Mouse (Mus musculus) cerebellum, adult 9-11 months (tissue): ENCODE results near the gene Hes1.

ENCODE experiments used
- DNase-seq: peaks from one replicate; pipeline ENCODE4 v3.0.0; 2022

Hes1 gene

DNA sequence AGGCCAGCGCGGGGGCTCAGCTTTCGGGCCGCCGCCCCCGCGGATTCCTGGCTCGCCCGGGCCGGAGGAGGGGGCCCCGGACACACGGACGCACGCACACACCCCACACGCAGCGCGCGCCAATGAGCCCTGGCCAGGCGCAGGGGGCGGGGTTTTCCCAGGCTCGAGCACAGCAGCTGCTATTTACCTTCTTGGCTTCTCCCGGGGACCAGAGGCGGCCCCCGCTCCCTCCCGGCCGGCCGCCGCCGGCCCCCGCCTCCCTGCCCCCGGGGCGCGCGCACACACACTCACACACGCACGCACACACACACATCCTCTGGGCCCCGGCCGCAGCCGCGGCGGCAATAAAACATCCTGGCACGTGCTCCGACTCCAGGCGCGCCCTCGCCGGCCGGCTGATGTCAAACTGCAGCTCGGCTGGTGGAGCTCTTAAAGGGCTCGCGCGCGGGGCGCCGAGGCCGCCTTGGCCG, at the start of gene Hes1:
Hes1 (plus strand) TSS at position 401 of the 470 bp plus-strand sequence.
- DNase-seq = peak; percentile 73

DNA sequence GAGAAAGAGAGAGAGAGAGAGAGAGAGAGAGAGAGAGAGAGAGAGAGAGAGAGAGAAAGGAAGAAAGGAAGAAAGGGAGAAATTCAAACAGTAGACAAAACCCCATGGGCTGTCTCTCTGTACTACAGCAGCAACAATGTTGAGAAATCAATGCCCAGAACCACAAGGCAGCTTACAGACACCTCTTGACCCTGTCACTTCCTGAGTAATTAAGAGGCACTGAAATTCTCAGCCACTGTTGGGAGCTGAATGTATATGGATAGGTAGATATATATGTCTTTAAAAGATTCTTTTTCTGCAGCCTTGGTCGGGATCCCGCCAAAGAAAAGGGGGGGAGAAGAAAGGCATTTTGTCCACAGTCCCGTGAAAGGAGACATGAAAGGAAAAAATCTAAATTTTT, 48.1 kb upstream of the Hes1 start:
- DNase-seq = no peak

DNA sequence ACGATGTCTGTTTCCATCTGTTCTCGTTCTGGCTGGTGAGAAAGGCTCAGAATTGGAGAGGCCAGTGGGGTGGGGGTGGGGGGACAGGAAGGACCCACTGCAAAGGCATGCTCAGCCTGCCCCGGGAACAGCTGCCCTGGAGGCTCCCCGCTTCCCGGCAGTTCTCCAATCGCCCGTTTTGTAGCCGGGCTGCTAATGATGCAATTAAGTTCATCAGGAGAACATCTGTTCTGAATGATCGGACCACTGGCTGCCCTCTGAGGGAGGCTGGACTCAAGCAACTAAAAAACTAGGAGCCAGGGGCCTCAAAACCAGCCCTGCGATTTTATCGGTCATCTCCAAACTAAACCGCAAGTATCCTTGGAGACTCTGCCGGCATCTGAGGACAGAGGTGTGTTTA, 44.1 kb upstream of the Hes1 start:
- no peak for DNase-seq

DNA sequence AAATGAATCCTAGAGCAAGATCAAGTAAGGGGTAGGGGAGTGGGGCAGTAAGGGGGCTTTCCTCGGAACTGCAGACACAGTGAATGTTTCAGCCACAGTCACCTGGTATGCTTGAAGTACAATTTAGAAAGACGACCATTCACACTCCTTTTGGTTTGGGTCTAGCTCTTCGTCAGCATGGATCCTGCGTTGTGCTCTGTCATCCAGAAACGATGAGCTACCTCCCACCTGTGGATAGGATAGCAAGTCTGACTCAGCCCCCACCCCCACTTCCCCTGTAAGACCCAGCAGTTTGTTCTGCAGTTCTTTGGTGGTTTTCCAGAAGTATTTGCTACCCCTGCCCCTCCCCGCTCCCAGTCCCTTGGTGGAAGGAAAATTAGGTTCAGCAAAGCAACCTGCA, 41.8 kb upstream of the Hes1 start:
- DNase-seq = no peak

DNA sequence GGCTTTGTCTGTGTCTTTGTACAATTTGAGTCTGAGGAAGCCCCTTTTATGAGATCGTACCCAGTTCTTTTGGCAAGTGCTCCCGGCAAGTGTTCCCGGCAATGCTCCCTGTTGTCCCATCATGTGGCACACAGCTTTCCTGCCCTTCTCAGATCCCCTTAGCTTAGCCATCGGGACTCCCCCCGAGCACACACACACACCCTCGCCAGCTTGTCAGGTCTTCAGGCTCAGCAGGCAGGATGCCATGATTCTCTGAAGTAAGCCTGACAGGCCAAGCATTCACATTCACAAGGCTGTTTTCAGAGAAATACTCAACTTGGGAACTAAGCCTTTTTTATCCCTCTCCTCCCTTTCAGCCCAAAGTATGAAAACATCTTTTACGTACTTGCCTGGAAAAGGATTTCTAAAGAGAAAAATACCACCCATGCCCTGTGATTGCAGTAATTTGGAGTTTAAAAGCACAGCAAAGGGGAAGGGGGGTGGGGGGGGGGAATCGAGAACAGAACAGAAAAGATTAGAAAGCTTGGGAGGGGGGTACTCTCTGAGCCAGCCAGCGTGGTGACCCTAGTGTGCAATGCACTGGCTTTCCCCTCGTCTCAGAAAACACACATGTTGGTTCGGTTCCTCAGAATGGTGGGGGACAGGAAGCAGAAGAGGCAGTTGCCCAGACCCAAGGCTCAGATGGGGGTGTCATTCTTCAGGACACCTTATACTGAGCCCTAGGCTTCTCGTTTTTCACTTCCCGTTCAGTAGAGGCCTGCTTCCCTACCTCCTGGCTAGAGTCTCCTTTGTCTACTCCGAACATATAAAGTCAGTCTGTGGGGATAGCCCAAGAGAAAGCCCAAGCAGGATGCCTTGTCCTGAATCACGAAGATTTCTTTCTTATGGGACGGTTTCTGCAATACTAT, 41.0 kb upstream of the Hes1 start:
- no peak for DNase-seq

DNA sequence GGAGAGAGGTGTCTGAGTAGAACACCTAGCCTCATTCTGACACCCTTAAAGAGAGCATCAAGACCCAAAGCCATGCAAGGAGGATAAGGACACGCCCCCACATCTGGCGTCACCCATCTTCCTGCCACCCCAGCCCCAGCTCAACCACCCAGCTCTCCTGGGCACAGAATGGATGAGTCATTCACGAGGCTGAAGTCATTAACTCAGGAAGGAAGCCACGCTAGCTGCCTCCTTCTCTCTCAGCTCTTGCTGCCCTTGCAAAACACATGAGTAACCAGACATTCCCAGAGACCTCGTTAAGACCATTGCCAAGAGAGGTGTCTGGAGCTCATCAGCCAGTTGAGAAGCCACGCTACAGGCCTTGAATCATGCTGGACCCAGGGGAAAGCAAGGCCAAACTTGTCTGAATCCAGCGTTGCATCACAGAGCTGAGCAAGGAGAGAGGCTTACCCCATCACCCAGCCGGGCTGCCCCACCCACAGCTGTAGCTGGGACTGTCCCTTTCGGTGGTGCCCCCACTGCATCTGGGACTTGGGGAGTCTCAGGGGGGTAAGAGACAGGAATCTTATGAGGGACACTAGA, 39.4 kb upstream of the Hes1 start:
- no peak for DNase-seq

DNA sequence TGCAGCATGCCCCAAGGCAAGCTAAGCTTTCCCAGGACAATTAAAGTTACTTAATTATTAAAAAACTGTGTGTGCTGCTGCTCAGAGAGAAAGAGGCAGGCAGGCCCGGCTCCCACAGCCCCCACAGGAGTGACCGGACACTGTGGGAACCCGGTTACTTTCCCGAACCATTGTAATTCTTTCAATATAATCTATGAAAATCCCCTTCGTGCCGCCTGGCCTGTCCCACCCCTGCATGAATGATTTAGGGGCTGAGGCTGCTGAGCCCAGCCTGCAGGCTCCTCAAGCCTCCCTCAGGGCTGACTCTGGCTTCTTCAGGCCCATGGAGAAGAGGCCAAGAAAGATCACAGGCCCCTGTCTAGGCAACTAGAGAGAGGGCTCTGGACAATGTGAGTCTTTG, 36.0 kb upstream of the Hes1 start:
- no peak for DNase-seq

DNA sequence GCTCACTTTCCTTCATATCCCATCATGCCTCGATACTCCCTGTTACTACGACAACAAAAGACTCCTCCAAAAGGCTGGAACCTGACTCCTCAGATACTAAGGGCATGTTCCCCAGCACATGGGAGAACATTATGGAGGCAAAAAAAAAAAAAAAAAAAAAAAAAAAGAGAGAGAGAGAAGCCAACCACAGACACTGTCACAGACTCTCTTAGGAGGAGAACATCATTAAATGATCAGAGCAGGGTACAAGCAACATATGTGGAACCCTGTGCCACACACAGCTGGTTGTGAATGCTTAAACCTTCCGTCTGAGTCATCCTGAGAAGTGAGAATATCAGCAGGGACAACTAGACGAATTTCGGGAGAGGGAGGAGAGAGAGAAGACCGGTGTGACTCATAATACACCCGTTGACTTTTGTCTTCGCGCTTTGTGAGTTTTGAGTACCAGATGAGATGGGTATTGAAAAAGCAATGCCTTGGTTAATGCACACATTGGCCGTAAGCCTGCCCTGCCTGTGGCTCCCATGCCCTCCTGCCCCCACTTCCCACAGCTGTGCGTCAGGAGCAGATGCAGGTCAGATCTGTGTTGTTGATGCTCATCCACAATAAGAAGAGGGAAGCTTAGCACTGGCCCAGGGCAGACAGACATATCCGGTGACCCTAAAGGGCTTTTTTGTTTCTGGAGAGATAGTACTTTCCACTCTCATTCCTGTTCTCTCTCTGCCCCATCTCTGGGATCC, 34.8 kb upstream of the Hes1 start:
- no peak for DNase-seq

DNA sequence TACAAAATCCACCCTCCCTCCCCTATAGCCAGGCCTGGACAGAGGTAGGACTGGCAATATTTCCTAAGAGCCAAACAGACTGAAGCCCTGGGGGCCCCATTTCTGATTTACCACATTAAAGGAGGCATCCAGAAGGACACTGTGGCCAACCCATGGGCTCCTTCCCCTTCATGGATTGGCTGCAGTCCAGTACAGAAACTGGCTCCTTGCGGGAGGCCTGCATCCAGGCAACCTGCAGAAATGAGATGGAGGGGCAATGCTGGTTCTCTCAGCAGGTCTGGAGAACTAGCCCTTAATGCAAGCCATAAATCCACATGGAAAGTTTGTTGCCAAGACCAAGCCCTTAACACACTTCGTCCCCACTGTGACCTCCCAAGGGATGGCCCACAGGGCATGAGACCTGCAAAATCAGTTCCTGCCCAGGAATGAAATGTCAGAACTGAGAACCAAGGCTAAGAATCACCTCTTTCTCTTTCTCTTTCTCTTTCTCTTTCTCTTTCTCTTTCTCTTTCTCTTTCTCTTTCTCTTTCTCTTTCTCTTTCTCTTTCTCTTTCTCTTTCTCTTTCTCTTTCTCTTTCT, 31.8 kb upstream of the Hes1 start:
- DNase-seq = no peak

DNA sequence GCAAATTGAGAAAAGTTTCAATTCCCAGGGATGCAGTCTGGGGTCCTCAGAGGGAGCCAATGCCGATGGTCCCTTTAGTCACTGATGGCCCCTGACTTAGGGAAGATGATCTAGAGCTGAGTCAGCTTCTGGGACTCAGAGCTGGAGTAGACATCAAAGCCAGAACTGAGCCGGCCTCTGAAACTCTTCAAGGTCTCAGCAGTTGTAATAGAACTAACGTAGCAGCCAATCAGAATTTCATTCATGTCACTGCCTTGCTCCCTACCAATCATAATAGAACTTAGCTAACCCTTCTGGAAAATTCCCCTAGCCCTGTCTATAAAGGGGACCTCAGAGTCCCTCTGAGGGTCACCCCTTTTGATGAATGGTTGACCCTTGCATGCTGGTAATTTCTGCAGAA, 30.8 kb upstream of the Hes1 start:
- no peak for DNase-seq

DNA sequence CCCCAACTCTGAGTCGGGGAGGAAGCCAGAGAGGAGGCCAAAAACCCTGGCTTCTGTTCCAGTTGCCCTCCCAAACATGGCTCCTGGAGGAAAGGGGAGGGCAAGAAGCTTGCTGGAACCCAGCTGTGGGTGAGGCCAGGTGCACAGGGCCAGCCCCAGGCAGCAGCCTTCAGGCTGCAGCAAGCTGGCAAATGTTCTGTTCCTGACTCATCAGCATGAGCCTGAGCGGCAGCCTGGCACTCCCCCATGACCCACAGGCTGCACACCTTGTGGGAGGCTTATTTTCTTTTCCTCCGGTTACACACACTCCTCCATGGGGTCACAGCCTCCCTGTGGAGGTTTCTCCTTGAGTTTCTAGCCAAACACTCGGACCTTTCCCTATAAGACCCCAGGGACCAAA, 30.2 kb upstream of the Hes1 start:
- DNase-seq = no peak

DNA sequence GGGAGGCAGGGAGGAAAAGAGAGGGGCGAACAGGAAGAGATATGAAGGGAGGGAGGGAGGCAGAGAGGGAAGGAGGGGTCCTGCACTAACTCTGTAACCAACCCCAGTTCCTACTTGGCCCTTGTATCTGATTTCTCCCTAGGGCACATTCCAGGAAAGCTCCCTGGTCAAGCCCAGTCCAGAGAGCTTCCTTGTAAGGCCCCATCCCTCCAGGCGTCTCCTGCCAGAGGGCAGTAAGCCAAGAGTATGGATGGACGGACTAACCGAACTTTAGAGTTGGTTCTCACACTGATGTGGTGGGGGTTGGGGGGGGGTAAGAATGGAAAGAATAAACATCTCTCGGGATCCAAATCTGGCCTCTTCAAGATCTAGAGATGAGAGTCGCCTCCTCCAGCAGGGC, 29.7 kb upstream of the Hes1 start:
- no peak for DNase-seq

DNA sequence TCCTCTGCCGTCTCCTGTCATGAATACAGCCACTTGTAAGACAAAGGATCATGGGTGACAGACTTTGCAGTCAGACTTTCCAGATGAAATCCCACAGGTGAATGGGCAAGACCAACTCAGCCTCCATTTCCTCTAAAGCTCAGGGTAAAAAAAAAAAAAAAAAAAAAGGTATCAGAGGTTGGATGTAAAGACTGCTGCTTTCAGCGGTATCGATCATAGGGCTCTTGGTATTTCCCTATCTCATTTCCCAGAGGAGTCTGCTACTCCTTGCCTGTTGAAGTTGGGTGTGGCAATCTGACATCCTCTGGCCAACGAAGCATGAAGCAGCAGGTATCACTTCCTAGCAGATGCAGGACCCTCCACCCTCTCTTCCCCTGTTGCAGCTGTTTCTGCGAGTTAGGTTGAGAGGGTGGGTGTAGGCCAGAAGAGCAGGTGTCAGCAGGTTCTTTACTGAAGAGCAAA, 29.2 kb upstream of the Hes1 start:
- DNase-seq = no peak

DNA sequence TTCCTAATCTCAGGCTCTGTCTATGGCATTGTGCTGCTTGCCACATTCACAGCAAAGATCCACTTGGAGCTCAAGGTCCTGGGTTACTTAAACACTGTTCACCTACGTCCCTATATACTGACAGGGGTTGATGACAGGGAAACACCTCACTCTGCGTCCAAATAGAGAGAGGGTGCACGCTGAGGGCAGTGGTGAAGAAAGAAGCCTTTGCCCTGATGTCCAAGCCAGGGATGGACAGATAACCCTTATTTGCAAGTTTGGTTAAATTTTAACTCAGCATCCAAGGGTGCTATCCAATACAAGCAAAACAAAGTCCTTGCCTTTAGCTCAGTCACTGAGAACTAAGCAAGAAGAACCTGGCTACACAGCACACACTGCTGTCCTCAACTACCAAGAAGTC, 28.1 kb upstream of the Hes1 start:
- no peak for DNase-seq

DNA sequence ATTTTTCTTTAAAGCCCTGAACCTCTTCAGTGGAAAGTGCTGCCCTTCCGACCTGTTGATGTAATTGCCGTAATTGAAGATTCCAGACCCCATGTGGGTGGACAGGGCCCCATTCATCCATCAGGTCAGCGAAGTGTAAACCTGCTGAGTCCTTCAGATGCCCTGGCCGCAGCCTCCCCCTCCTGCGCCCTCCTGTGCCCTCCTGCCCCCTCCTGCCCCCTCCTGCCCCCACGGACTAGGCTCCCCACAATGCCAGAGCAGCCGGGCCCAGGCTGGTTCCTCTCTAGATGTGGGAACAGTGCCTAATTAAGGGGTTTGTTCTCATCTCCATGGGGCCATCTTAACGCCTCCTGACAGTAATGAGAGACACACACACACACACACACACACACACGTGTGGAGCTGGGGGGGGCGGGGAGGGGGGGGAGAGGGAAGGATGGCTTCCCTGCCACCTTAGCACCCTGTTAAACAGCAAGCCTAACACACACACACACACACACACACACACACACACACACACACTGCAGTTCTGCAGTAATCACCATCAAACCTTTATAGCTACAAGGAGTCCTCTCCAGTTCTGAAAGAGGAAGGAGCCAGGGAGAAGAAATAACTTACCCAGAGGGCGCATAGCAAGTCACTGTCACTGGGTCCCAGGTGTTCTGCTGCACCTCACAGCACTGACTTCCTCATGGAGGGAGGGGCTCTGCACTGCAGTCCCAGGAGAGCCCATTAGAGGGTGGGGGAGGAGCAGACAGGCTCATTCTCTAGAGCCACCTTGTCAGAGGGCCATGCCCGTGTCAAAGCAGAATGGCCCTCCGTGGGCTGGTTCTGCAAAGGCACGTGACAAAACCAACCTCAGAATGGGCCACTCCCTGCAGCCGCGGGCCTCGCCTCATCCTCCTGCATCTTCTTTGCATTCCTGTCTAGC, 25.3 kb upstream of the Hes1 start:
- DNase-seq = no peak

DNA sequence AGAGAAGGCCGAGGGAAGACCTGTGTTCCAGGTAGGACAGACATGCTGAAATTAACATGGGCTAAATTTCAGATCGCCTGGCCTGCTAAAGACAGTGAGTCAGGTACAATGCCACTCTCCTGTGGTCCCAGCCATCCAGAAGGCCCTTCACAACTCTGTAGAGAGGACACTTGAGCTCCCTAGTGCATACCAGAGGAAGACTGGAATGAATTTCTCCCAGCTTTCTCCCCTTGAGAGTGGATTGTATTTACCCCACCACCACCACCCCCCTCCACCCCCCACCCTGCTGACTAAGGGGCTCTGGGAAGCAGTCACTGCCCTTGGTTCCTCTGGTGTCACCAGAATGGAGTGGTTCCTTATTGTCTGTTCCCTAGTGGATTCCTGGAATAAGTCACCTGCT, 24.3 kb upstream of the Hes1 start:
- DNase-seq = no peak

DNA sequence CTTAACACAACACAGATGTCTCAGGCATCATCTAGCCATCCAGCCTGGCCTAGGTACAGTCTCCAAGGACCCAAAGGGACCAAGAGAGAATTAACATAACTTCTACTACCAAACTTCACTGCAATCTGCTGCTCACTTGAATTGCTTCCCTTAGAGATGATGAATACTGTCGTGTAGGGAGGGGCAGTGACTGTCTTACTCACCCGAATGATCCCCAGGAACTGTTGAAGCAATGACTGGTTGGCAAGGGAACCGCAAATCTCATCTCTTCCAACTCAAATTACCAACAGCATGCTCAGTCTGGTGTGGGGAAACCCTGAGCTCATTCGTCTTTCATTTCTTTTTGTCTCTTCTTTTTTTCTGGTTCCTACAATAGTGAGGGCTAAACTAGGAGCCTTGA, 21.3 kb upstream of the Hes1 start:
- DNase-seq = no peak

DNA sequence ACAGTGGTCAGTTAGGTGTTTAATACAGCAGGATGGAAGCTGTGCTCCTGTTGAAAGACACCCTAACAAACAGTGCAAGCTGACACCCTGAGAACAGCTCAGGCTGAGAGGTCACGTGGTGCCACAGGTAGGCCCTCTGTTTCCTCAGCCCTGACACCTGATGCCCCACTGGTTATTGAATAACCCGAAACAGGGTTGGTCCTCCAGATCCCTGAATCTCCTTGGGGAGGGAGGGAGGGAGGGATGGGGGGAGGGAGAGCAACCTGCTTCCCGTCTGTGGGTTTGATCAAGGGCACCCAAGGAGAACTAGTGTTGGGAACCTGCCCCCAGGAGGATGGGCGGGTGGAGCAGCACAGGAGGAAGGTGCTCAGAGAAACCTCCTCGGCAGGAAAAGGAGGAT, 18.6 kb upstream of the Hes1 start:
- no peak for DNase-seq

DNA sequence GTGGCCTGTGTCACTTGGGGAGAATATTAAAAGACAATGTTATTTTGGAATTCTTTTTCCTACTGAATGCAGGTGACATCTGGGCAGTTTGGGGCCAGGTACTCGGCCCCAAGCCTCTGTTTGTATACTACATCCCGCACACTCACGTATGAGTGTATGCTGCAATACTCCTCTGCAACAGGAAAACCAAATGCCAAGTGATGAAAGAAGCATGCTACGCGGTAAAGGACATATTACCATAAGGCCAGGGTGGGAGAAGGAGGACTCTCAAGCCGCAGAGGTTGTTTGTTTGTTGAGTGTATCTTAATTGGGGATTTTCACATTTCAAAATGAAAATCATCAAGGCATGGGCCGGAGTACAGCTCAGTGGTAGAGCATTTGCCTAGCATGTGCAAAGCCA, 17.2 kb upstream of the Hes1 start:
- no peak for DNase-seq

DNA sequence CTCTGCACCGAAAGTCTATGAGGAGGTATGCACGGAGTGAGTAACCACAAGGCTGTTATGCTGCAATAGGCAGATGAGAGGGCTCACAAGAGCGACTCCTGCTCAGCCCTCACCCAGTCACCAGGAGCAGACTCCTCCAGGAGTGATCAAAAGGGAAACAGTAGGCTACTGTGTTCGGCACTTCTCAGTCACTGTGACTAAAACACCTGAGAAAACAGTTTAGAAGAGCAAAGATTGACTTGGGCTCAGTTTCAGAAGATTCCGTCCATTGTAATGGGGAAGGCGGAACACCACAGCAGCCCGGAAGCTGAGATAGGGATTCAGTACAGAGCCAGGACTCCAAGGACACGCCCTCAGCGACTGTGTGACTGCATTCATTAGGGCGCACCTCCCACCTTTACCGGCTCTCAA, 16.8 kb upstream of the Hes1 start:
- DNase-seq = no peak

DNA sequence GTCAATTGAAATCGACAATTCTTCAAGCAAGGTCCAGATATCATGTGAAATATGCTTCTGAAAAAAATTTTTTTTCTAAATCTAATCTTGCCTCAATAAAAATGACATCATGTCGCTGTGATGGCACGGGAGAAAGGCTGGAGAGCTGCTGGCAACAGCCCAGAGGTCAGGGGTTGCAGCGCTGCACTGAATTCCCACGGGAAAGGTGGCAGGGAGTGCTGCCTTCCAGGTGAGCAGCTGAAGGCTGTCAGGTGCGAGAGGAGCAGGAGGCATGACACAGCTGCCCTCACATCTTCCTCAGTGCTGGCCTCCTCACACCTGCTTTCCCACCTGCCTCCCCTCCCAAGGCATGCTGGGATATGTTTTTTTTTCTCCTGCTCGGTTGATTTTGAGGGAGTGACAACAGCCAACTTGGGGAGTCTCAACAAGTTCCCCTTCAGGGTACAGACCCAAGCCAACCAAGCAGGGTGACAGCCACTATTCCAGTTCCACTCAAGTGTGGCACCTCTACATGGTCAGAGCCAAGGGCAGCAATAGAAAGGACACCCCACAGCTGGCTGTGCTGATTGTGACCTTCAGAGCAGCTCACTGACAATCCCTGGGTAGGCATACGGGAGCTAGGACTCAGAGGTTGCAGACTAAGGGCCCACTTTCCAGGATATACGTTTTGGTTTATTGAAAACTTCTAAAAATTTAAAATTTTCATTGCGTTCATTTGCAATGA, 13.3 kb upstream of the Hes1 start:
- DNase-seq = no peak

DNA sequence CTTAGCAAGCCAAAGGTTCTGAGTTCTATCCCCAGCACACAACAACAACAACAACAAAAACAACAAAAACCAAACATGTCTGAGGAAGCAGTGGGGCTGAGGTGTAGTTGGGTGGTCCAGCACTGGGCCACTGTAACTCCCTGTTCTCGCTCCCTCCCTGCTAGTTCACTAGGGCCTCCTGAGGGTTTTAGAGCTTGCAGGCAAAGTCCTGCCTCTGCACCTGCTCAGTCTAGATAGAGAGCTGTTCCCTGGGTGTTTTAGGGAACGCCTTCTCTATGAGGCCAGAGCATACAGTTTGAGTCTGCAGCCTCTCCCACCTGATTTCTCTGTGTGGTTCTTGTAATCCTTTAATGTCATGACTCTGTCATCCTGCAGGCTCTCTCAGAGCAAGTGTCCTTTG, 11.9 kb upstream of the Hes1 start:
- DNase-seq = no peak
